Mouse (Mus musculus) midbrain, postnatal 0 days (tissue): Measurements from ENCODE around the gene Megf11. TPM values are rescaled to one million over a fixed set of nuclear protein-coding genes. Genes with fewer than 3 reads are reported as not detected.
"Not testable (repeated sequence)": the region's sequence is repeated elsewhere in the genome, so short reads cannot be mapped to it uniquely, and the experiment has no call there.

Experiments
- ATAC-seq: fragments of 200-750 bp; cut with Nextera tagmentation; 2 replicates; pipeline ENCODE4 v1.8.0; 2017; ENCODE audit warnings: moderate number of reproducible peaks, mild to moderate bottlenecking, moderate TSS enrichment, moderate library complexity; ENCODE audit not compliant: low FRiP score
- DNase-seq: peaks from one replicate; pipeline ENCODE4 v3.0.0-alpha.2; 2015; ENCODE audit warnings: low spot score
- H3K27ac ChIP-seq: fragments of 300-500 bp; sonication (generic); 2 replicates; pipeline ENCODE4 v1.5.1; 2014; ENCODE audit warnings: low read depth, mild to moderate bottlenecking, low read length, mixed read lengths
- H3K27me3 ChIP-seq: fragments of 300-500 bp; sonication (generic); 2 replicates; pipeline ENCODE4 v1.6.1; 2014; ENCODE audit warnings: low read length, control low read depth, mixed read lengths; ENCODE audit not compliant: insufficient read depth
- H3K36me3 ChIP-seq: fragments of 300-500 bp; sonication (generic); 2 replicates; pipeline ENCODE4 v1.6.1; 2014; ENCODE audit warnings: low read length, control low read depth, mixed read lengths; ENCODE audit not compliant: insufficient read depth
- H3K4me1 ChIP-seq: fragments of 300-500 bp; sonication (generic); 2 replicates; pipeline ENCODE4 v1.6.1; 2014; ENCODE audit warnings: mild to moderate bottlenecking, control low read depth, antibody characterized with exemption, low read length, mixed read lengths; ENCODE audit not compliant: insufficient read depth
- H3K4me2 ChIP-seq: fragments of 300-500 bp; sonication (generic); 2 replicates; pipeline ENCODE4 v1.6.1; 2014; ENCODE audit warnings: low read depth, mild to moderate bottlenecking, low read length, mixed read lengths; ENCODE audit not compliant: poor library complexity, severe bottlenecking
- H3K4me3 ChIP-seq: fragments of 300-500 bp; sonication (generic); 2 replicates; pipeline ENCODE4 v1.5.1; 2014; ENCODE audit warnings: low read depth, mild to moderate bottlenecking, low read length, moderate library complexity
- H3K9ac ChIP-seq: fragments of 300-500 bp; sonication (generic); replicated peaks from 2 replicates; pipeline ENCODE4 v1.6.1; 2014; ENCODE audit warnings: mild to moderate bottlenecking, low read length, moderate library complexity, mixed read lengths; ENCODE audit not compliant: poor library complexity, severe bottlenecking
- H3K9me3 ChIP-seq: fragments of 300-500 bp; sonication (generic); 2 replicates; pipeline ENCODE4 v1.6.1; 2016; ENCODE audit warnings: low read length, control low read depth
- CTCF ChIP-seq: IDR thresholded peaks from 2 replicates; pipeline ENCODE4 v1.5.1; 2016; ENCODE audit warnings: antibody characterized with exemption, mild to moderate bottlenecking
- WGBS: fragments of 180-500 bp; shearing (Covaris S2); extraction: QIAGEN DNeasy Blood & Tissue Kit; methylation state at CpG from one replicate; pipeline ENCODE4 v1.1.7; 2014; 5-methylcytosine and 5-hydroxymethylcytosine counted together
- polyA plus RNA-seq: library from polyadenylated mRNA; unstranded; fragments of >200 nt; fragmentation: Nextera tagmentation; extraction: Ambion mirVana; gene quantifications from 2 replicates; pipeline ENCODE4 v1.2.1, GENCODE M21; 2015
- total RNA-seq: library from RNA; depleted of rRNA; stranded (reverse); fragments of >200 nt; gene quantifications from 2 replicates; pipeline ENCODE4 v1.2.3, GENCODE M21; 2014

Gene Megf11
- total and polyA plus RNA-seq, 2 experiments from 2014 or later: 17.7 to 41.8 TPM

GRCm38 (mm10) chr9:64726454-64726853, 341.0 kb downstream of the Megf11 start:
- H3K36me3 ChIP-seq: peaks cover 24% of the 10 kb centered on the region; the same call in 1 of the 2 replicates
- DNase-seq: no peak
- H3K9ac ChIP-seq: no peak overlapping the region
- H3K4me3 ChIP-seq: no peak overlapping the region
- no peaks in the 10 kb centered on the region for H3K4me1 ChIP-seq
- TF ChIP-seq CTCF: no peak
- ATAC-seq: no peak
- no peak overlapping the region for H3K27ac ChIP-seq
- H3K9me3 ChIP-seq: no peaks in the 10 kb centered on the region
- WGBS: 97% methylated on average over 5 of the region's 5 CpGs
- H3K27me3 ChIP-seq: no peaks in the 10 kb centered on the region
- H3K4me2 ChIP-seq: no peak overlapping the region

GRCm38 (mm10) chr9:64731029-64731560, 345.7 kb downstream of the Megf11 start:
- no peak for TF ChIP-seq CTCF
- no peak for ATAC-seq
- no peaks in the 10 kb centered on the region for H3K9me3 ChIP-seq
- H3K4me2 ChIP-seq: no peak overlapping the region
- H3K9ac ChIP-seq: no peak overlapping the region
- DNase-seq: no peak
- H3K36me3 ChIP-seq: peaks cover 10% of the 10 kb centered on the region; the same call in 1 of the 2 replicates
- H3K27ac ChIP-seq: no peak overlapping the region
- WGBS: 93% methylated on average over 3 of the region's 3 CpGs
- H3K27me3 ChIP-seq: no peaks in the 10 kb centered on the region
- no peaks in the 10 kb centered on the region; the same call in 1 of the 2 replicates for H3K4me1 ChIP-seq
- H3K4me3 ChIP-seq: no peak overlapping the region

- Histone ChIP-seq H3K27ac (no peak overlapping the region), H3K4me1 (no peaks in the 10 kb centered on the region; the same call in 1 of the 2 replicates), H3K4me2 (no peak overlapping the region), H3K4me3 (no peak overlapping the region), H3K27me3 (no peaks in the 10 kb centered on the region), H3K9ac (no peak overlapping the region), H3K36me3 (no peaks in the 10 kb centered on the region), H3K9me3 (no peaks in the 10 kb centered on the region)
- WGBS: 84% methylated on average over 6 of the region's 6 CpGs
- no peak for DNase-seq
- no peak for ATAC-seq
- no peak for TF ChIP-seq CTCF
These were observed 348.7 kb downstream of the Megf11 start for GRCm38 (mm10) chr9:64734166-64734565.

GRCm38 (mm10) chr9:64734992-64735391, 349.6 kb downstream of the Megf11 start:
- not testable (repeated sequence) for H3K4me3 ChIP-seq, ATAC-seq
- WGBS: 89% methylated on average over 7 of the region's 7 CpGs

GRCm38 (mm10) chr9:64736076-64736638, 350.7 kb downstream of the Megf11 start:
- Histone ChIP-seq H3K4me1 (no peaks in the 10 kb centered on the region; the same call in 1 of the 2 replicates), H3K4me2 (peak overlapping the region; percentile 83), H3K27ac (peak overlapping the region; percentile 96), H3K4me3 (peak overlapping the region; percentile 98), H3K9ac (peak overlapping the region; percentile 96), H3K36me3 (no peaks in the 10 kb centered on the region), H3K27me3 (no peaks in the 10 kb centered on the region), H3K9me3 (no peaks in the 10 kb centered on the region)
- 14% methylated on average over 9 of the region's 9 CpGs for WGBS
- no peak for DNase-seq
- no peak for TF ChIP-seq CTCF
- no peak for ATAC-seq

More at GRCm38 (mm10) chr9:64734992-64735391, 349.6 kb downstream of the Megf11 start:
- DNase-seq, H3K9me3 ChIP-seq, H3K4me2 ChIP-seq, H3K27me3 ChIP-seq, H3K27ac ChIP-seq, H3K4me1 ChIP-seq, H3K9ac ChIP-seq, H3K36me3 ChIP-seq: not testable (repeated sequence)

GRCm38 (mm10) chr9:64736639-64737405, 351.4 kb downstream of the Megf11 start:
- TF ChIP-seq CTCF: peak; percentile 61
- H3K27me3 ChIP-seq: no peaks in the 10 kb centered on the region
- H3K9ac ChIP-seq: peak overlapping the region; percentile 96
- peak; percentile 72 for DNase-seq
- peak overlapping the region; percentile 83 for H3K4me2 ChIP-seq
- H3K4me1 ChIP-seq: no peaks in the 10 kb centered on the region; the same call in 1 of the 2 replicates
- no peaks in the 10 kb centered on the region for H3K36me3 ChIP-seq
- H3K27ac ChIP-seq: peak overlapping the region; percentile 96
- H3K4me3 ChIP-seq: peak overlapping the region; percentile 98
- H3K9me3 ChIP-seq: no peaks in the 10 kb centered on the region
- WGBS: 0% methylated on average over 32 of the region's 35 CpGs
- ATAC-seq: peak; percentile 82
